Mouse (Mus musculus): Measurements from ENCODE around the gene Mfsd6. TPM values are rescaled to one million over a fixed set of nuclear protein-coding genes. Genes with fewer than 3 reads are reported as not detected.

Mfsd6 gene
- 10 to 100 TPM; 83.2 to 91.7 (median 85.4) TPM for total RNA-seq (2022)

DNA sequence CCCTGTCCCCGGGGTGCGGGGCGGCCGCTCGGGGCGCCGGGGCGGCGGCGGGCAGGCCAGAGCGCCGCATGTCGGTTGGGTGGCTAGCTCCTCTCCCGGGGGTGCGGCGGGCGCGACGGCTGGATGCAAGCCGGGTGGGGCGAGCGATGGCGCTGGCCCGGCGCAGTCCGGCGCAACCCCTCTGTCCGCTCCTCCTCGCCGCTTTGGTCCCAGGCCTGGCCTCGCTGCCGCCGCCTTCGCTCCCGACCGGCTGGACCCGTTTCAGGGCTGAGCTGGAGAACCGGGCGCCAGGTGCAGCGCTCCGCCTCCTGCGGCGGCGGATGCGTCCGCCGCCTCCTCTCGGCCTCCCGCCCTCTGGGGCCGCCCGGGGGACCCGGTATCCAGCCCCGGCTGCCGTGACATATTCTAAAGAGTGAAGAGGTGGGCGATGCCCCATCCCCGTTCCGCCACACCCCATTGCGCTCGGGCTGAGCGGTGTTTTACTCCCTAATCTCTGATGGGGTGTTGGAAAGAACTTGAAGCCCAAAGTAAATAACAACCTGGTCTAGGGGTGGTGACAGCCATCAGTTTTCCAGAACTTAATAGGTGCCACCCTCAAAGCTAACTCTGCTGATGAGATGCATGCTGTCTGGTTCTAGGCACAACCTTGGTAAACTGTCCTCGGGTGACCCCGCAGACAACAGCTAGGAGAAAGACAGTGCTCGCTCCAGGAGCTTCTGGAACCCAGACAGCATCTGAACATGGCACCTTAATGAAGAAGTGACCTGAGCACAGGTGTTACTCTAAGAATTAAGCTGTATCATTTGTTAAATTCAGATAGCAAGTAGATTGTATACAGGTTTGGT is at the start of gene Mfsd6:
TSS of gene Mfsd6 (minus strand) at position 407 of the 845 bp plus-strand sequence.
- DNase-seq (ENCODE audit: low spot score in 2 of 2), result peak; percentile 29 to 33

DNA sequence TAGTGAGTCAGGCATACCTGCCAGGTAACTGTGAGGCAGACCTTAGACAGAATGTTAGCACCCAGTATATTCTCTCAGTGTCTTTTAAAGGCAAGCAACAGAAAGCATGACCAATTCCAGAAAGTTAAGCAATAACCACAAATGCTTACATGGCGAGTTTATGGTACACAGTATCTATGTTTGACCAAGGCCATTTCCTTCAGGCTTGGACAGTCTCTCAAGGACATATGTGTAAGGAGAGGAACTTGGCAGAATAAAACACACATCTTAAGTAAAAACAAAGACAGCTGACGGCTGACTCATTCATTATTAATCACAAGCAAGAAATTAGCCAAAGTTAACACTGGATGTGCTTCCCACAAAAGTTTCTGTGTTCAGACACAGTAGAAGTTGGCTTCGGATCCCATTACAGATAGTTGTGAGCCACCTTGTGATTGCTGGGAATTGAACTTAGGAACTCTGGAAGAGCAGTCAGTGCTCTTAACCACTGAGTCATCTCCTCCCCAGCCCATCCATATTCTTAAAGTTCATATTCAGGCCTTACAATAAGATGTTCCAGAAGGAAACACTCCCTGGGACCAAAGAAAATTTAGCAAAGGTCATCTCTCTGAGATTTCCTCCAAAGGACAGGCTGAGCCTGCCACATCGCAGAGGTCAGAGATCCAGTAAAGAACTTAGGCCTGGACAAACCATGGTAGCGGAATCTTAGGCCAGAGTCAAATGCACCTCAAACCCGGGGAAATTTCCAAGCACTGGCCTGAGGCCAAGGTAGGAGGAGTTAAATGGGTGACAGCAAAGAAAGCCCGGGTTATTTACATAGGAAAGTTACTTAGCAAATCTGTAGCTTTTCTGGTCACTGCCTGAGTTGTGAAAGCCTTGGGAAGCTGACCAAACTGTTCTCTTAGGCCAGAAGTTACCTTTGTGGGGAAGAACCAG is 38.2 kb upstream of the Mfsd6 start:
- no peak for DNase-seq (ENCODE audit: low spot score in 2 of 2)

DNA sequence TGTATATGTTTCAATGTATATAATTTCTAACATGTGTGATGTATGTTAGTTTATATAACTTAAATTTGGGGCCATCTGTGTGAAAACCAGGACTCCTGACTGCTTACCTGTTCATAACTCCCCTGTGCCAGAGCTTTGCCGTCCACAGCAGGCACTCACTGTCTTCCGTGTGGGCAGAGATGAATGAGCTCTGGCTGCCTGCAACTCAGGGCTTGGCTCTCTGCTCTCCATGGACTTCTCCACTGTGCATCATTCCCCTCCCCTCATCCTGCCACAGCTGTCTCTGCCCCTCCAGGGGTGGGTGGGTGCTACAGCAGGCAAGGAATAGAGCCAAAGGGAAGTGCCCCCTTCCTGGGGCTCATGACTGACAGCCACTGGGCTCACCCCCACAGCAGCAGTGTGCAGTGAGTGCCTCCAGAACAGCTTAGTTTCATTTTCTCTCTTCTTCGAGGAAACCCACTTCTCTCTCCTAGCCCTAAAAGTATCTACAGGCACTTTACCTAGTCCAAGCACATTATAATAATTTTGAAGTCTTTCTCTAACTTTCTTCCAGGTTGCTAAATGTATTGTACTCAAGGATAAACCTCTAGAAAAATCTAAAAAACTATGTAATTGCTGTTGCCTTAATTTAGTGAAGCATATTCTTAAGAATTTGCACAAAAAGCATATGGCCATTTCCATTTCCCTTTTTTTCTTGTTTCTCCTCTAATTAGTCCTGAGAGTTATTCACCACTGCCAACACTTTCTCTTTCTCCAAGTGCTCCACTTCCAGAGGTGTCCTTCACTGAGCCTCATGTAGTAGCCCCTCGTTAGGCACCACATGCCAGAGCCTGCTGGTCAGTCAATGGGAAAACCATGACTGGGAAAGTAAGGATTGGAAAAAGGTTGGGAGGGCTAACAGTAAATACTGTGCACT is 36.9 kb upstream of the Mfsd6 start:
- no peak for DNase-seq (ENCODE audit: low spot score in 2 of 2)

DNA sequence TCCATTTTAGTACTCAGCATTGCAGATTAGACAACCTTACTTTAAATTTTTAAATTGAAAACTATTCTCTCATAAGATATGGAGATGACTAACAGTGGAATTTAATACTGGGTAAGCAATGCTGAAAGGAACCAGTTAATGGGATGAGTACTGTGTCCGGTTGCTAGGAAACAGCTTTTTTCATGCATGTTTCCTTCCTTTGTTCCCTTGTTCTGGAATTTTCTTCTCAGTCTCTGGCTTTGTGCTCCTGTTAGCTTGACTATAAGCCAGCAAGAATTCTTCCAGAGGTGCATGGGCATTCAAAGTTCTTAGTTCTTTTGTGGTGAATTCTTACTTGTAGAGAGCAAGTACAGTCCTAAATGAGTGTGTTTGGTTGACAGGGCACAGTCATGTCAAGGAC is 30.9 kb upstream of the Mfsd6 start:
- DNase-seq (ENCODE audit: low spot score in 2 of 2), result no peak

DNA sequence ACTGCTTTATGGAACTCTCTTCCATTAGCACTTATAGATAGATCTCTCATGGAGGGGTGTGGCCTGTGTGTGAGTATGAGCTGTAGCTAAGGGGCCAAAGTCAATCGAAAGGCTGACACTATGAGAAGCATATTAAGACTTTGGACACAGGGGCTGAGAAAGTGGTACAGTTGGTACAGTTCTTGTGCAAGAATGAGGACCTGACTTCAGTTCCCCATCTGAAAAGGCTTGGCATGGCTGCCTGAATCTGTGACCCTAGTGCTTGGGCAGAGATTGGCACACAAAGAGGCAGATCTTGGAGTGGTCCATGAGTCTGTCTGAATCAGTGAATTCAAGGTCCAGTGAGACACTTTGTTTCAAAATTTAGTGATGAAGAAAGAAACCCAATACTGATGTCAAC is 27.1 kb upstream of the Mfsd6 start:
- DNase-seq (ENCODE audit: low spot score in 2 of 2), result no peak

DNA sequence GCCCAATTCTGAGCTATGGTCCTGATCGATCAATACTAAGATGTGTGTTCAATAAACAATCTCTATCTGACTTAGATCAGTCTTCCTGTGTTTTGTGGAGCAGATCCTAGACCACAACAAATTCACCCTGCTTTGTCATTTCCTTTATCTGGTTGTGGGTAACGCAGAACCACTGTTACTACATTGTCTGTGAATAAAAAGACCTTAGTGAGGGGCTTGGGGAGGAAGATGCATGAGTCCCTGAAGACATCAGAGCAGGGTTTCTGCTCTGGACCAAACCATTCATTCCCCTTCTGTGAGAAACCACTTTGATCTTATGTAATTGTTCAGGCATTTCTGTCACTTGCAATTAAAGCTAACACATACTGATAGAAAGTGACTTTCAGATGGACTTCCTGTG is 26.6 kb upstream of the Mfsd6 start:
- no peak for DNase-seq (ENCODE audit: low spot score in 2 of 2)

DNA sequence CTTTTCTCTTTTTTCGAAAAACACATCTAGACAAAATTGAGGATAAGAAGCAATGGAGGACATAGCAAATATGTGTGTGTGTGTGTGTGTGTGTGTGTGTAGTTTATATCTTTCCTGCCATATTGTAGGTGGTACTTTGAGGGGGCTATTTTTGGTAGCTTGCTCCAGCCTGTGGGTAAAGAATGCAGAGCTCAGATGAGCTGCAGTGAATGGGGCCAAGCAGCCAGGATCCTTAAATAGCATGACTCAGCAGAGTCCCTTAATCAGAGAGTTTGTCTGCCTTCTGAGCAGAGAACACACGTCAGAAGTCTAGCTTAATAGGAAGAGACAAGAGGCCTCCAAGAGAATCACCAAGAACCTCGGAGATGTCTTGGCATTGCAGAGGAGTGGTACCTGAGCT is 25.4 kb upstream of the Mfsd6 start:
- DNase-seq (ENCODE audit: low spot score in 2 of 2), result peak in 1 of 2 experiments; percentile 22

DNA sequence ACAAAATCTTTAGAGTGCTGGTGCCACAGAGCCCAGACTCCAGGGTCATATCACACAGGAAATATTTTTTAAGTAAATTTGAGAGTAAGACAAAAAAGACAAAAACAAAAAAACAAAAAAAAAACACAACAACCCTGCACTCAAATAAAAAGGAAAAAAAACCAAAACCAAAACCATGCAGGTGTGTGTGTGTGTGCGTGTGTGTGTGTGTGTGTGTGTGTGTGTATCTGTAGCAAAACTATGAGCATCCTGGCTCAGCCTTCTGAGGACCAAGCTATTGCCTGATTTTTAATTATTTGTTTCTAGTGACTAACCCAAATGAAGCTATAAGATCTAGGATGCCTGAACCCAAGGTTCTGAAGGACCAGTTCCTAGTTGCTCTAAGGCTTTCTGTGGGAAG is 24.4 kb upstream of the Mfsd6 start:
- no peak for DNase-seq (ENCODE audit: low spot score in 2 of 2)

DNA sequence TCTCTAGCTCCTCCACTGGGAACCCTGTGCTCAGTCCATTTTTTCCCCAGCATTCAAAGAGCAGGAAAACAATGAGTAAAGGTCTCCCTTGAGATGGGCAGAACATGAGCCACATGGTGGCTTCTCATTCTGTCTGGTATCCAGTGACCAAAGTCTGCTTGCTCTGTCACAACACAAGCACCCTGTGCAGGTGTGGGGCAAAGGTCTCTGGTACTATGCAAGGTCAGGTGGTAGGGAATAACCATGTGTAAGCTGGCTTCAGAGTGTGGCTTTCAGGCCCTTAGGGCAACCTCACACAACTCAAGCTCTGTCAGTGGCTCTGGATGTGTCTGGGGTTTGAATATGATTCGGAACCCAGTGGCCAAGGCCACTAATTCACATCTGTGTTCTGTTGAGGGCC is 22.7 kb upstream of the Mfsd6 start:
- DNase-seq (ENCODE audit: low spot score in 2 of 2), result no peak

DNA sequence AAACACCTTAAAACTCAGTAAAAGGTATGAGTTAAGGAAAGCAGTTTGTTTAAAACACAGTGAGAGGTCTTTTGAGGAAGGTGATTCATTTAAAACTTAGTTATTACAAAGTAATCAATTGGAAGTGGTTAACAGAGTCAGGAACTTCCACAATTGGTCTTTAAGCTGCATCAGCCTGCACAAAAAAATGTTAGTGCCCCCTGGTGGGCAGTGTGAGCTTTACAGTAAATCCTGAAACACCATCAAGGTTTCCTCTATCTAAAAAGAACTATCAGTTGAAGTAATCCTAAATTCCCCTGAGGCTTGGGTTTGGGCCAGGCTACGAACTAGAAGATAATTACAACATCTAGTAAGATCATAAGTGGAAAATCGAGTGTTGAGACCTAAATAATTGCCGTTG is 21.0 kb upstream of the Mfsd6 start:
- DNase-seq (ENCODE audit: low spot score in 2 of 2), result peak in 1 of 2 experiments; percentile 47

DNA sequence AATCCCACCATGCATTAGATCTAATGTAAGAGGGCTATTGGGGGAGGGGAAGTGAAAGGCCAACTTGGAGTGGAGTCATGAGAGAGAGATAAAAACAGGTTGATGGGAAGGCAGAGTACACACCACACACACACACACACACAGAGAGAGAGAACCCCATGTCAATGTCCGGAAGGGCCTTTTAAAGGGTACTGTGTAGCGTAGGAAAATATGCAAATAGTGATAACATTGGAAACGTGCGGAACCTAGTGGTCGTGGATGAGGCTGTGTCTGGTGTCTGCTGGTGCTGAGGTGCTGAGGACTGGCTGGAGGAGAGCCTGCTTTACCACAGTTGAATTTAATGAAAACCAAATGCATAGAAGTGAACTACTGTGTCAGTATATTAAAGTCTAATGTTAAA is 15.3 kb upstream of the Mfsd6 start:
- DNase-seq (ENCODE audit: low spot score in 2 of 2), result no peak

DNA sequence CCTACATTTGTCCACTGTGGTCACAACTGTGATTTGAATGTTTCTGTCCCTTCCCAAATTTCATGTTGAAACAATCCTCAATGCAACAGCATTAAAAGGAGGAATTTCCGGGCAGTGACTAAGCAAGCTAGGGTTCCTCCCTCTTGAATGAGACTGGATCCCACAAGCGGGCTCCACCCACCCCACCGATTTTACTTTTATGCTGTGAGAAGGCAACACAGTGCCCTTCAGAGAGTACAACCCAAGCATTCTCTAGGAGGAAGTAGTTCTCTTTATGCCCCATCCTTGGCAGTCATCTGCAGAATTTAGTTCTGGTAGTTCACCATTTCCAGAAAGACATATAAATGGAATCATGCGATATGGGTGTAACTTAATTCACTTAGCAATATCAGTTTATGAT is 6.9 kb upstream of the Mfsd6 start:
- no peak for DNase-seq (ENCODE audit: low spot score in 2 of 2)

DNA sequence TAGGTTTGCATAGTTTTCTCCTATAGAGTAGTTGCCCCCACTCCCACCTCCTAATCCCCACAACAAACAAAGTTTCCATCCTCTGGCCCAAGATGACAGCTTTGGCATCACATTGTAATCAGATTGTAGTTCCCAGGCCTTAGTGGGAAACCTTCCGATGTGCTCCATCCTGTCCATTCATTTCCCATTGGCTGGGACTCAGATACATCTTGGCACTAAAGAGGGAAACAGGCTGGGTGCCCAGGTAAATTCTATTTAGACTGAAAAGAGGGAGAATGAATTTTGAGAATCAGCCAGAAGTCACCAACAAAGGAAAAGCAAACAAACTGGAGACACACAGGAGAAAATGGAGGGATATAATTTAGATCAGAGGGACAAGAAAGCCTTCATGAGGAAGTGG is 3.0 kb upstream of the Mfsd6 start:
- no peak for DNase-seq (ENCODE audit: low spot score in 2 of 2)

DNA sequence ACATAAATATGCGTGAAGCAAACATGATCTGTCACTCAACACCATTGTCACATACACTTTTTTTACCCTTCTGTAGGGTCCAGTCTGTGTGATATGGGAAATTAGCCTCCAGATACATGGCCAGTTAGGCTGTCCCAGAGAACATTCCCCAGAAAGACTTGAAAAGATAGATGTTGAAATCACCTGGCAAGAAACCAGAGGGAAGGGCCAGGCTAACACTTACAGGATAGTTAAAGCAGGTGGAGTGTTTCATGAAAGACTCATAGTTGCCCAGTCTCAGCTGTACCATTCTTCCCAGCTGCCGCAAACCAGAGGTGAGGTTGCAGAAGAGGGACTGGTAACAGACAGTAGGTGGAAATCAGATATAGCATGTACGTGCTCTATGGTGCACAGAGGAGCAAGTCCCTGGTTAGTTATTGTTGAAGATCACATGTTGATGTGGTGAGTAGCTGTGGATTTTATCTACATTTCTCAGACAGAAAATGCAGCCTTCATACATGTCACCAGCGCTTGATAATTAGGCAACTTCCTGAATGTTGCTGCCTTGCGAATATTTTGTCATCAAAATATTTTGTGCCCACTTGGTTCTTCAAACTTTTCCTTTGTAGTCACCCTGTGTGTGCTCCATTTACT is 1.7 kb upstream of the Mfsd6 start:
- DNase-seq (ENCODE audit: low spot score in 2 of 2), result no peak

DNA sequence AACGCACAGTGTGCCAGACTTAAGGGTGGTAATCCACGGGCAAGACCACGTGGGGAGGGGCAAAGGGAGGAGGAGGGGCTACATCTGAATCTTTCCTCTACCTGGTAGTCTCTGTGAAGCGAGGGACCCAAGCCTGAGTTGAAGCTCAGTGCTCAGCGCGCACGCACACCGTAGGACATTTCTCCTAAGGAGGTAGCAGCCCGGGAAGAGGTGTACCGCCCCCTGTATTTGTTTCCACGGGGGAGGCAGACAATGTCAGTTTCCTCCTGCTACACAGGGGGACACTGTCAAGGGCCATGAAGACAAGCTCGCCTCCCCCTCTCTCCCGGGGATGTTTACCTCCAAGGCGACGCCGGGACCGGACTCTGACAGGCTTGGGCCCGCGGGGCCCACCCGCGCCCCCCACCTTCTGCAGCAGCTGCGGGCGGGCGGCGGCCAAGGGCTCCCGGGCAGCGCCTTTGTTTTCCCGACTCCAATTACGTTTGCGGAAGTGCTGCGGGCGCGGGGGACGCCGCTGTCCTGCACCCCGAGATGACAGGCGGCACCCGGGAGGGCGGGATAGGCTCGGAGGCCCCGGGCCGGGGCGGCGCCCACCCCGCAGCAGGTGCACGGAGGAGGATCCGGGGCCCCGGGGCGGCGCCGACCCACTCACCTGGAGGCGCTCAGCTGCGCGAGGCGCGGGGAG is 749 bp downstream of the Mfsd6 start:
- DNase-seq (ENCODE audit: low spot score in 2 of 2), result peak; percentile 51 to 52

DNA sequence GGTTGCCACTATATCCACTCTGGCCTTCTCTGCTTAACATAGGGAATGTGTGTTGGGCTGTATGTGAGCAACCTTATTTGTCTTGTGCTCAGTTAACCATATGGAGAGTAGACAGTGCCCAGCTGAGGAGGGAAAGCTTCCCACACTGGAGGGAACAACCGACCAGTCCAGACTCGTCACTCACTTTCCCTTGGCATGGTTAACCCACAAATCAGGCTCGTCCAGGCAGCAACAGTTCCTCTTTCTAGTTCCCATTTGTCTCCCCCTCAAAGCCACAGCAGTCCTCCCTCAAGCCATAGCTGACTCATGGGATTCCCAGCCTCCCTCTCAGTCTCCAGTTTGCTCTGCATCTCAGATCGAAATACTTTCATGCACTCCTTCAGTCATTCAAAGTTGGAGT is 4.7 kb downstream of the Mfsd6 start:
- peak in 1 of 2 experiments; percentile 22 for DNase-seq (ENCODE audit: low spot score in 2 of 2)

DNA sequence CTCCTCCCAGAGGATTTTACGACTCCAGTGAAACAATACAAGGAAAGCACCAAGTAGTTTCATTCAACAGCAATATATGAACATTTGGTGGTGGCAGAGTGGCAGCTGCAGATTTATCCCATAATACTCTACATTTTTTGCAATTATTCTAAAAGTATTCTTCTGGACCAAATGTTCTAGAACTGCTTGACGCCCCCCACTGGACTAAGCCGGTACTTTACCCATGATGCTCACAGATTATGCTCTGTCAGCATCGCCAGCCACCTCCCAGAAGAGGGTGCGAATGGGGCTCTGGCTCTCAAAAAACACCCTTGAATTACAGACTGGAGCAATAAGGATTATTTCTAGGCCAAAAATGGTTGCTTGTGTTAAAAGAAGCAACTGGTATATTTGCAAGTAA is 8.2 kb downstream of the Mfsd6 start:
- DNase-seq (ENCODE audit: low spot score in 2 of 2), result no peak

DNA sequence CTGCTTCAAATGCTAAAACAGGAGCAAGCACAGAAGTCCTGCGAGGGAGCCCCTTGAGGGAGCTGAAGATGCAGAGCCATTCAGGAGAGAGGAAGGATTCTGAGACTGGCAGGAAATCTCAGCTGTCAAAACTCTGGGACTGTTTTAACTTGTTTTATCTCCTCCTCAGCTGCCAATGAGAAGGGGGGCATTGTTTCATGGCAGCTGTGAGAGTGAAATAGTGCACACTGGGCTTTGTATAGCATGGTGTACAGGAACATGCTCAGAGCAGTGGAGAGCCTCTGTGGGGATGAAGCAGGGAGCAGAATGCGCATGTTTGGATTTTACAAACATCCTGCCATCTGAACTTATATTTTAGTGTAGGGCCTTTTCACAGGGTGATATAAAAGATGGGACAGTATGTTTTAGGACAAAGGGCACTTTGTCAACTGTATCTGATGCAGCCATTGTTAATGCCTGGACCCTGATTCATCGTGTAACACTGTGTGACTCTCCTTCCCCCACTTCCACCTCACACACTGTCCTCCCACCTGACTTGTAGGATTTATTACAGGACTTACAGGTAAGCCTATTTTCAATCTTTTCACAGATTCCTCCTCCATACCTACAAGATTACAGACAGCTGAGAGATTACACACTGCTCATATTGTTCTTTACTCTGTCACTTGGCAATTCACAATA is 9.1 kb downstream of the Mfsd6 start:
- DNase-seq (ENCODE audit: low spot score in 2 of 2), result no peak

DNA sequence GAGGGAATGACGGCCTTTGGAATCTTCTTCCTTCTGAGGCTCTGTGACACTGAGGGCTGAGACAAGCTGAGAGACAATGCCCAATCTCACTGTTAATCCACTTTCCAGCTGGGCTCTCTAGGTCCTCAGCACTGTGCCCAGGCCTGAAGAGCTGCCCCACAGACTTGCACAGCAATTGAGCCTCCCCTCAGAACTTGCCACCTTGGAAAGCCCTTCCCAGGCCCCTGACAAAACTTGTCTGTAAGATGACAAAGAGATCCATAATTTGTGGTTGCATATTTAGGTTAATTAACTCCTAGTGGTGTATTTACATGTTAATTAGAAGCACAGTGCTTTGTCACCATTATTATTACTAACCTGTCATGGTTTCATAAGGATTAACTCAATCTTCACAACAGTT is 12.8 kb downstream of the Mfsd6 start:
- no peak for DNase-seq (ENCODE audit: low spot score in 2 of 2)

DNA sequence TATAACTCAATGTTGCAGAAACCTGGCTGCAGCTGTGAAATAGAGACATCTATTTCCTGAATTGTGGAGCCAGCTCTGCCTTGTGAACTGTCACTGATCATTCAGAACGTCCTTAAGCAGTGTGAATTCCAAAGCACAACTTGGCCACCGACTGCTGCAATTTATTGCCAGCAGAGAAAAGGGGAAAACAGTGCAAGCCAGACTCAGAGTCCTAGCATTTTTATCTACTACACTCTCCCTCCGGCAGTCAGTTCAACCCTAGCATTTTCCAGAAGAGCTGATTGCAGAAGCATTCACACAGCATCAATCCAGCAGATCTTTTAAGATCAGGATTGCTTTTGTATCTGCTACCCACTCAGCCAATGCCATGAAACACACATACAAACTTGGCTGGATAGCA is 13.2 kb downstream of the Mfsd6 start:
- DNase-seq (ENCODE audit: low spot score in 2 of 2), result no peak

Measured in left cerebral cortex, adult 8-10 months (tissue).